Mouse (Mus musculus) neural tube, embryonic 13.5 days (tissue): ENCODE results near the gene Itga5. TPM values are rescaled to one million over a fixed set of nuclear protein-coding genes. Genes with fewer than 3 reads are reported as not detected.
"Not testable (repeated sequence)": the region's sequence is repeated elsewhere in the genome, so short reads cannot be mapped to it uniquely, and the experiment has no call there.

Experiments
- ATAC-seq: fragments of 200-750 bp; cut with Nextera tagmentation; 2 replicates; pipeline ENCODE4 v1.8.0; 2017; ENCODE audit warnings: low read depth, mild to moderate bottlenecking, moderate TSS enrichment, moderate library complexity
- H3K27ac ChIP-seq: fragments of 300-500 bp; sonication (generic); replicated peaks from 2 replicates; pipeline ENCODE4 v1.5.1; 2015; ENCODE audit warnings: moderate library complexity, mild to moderate bottlenecking, inconsistent platforms
- H3K27me3 ChIP-seq: fragments of 300-500 bp; sonication (generic); 2 replicates; pipeline ENCODE4 v1.6.1; 2015; ENCODE audit warnings: mild to moderate bottlenecking, inconsistent platforms
- H3K36me3 ChIP-seq: fragments of 300-500 bp; sonication (generic); 2 replicates; pipeline ENCODE4 v1.6.1; 2015; ENCODE audit warnings: mild to moderate bottlenecking, inconsistent platforms
- H3K4me1 ChIP-seq: fragments of 300-500 bp; sonication (generic); replicated peaks from 2 replicates; pipeline ENCODE4 v1.6.1; 2015; ENCODE audit warnings: inconsistent platforms
- H3K4me2 ChIP-seq: fragments of 300-500 bp; sonication (generic); 2 replicates; pipeline ENCODE4 v1.6.1; 2015; ENCODE audit warnings: inconsistent platforms, mild to moderate bottlenecking, moderate library complexity
- H3K4me3 ChIP-seq: fragments of 300-500 bp; sonication (generic); 2 replicates; pipeline ENCODE4 v1.5.1; 2015; ENCODE audit warnings: mild to moderate bottlenecking, inconsistent platforms
- H3K9ac ChIP-seq: fragments of 300-500 bp; sonication (generic); 2 replicates; pipeline ENCODE4 v1.6.1; 2015; ENCODE audit warnings: moderate library complexity, mild to moderate bottlenecking, inconsistent platforms
- H3K9me3 ChIP-seq: fragments of 300-500 bp; sonication (generic); 2 replicates; pipeline ENCODE4 v1.6.1; 2016; ENCODE audit warnings: inconsistent platforms
- WGBS: fragments of 180-500 bp; shearing (Covaris S2); methylation state at CpG from one replicate; pipeline ENCODE4 v1.1.7; 2015; 5-methylcytosine and 5-hydroxymethylcytosine counted together
- polyA plus RNA-seq: library from polyadenylated mRNA; unstranded; fragments of >200 nt; fragmentation: Nextera tagmentation; extraction: Ambion mirVana; gene quantifications from 2 replicates; pipeline ENCODE4 v1.2.1, GENCODE M21; 2015

The Itga5 gene
- 9.2 and 11.6 TPM in 2 replicates for polyA plus RNA-seq

DNA sequence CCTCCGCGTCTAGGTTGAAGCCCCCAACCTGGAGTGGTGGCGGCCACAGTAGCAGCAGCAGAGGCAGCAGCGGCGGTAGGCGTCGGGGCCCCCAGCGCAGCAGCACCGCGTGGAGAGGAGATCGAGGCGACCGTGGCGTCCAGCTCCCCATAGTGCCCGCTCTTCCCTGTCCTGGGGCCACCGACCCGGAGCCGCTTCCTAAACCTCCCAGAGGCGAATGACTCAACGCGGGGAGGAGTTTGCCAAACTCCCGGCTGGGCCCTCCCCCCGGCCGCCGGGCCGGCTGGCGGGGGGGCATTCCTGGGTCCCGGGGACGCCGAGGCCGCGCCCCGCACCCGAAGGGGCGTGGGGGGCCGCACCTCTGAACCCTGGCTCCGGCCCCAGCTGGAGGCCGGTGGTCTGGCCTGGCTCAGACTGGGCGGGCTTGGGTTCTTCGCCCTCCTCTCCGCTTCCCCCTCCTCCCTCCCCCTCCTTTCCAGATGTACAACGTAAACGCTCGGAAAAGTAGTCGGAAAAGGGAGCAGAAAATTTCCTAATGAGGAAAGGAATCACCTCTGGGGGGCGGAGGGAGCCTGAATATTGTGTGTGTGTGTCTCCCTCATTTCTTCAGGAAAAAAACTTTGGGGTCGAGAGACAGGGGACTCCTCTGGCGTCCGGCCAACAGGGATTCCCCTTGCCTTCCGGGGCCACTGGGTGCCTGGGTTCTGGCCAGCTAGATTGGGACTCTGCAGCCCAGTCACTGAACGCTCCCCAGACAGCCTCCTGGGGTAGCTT lies at the start of gene Itga5:
TSS of gene Itga5 (minus strand) at position 388 of the 774 bp plus-strand sequence.
- Histone ChIP-seq H3K4me1 (peaks cover 22% of the 10 kb centered on the region), H3K27ac (no peak within 1 kb of the TSS; the same call in 1 of the 2 replicates), H3K36me3 (no peaks in the 10 kb centered on the region), H3K9me3 (no peaks in the 10 kb centered on the region), H3K9ac (peak within 1 kb of the TSS; percentile 75), H3K4me3 (peak within 1 kb of the TSS; percentile 52), H3K4me2 (peak within 1 kb of the TSS; percentile 74), H3K27me3 (peaks cover 36% of the 10 kb centered on the region)
- ATAC-seq, result peak; percentile 66
- under 1% methylated on average over 51 of the region's 51 CpGs for WGBS

DNA sequence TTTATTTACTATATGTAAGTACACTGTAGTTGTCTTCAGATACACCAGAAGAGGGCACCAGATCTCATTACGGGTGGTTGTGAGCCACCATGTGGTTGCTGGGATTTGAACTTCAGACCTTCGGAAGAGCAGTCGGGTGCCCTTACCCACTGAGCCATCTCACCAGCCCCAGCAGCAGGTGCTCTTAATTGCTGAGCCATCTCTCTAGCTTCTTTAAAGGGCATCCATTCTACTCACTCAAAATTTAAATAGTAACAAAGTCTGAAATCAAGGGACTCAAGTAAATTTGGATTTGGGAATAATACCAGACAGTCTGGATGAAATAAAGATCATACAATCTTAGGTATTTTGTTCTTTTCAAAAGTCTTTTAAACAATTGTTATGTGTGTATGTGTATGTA lies 39.0 kb upstream of the Itga5 start:
- H3K36me3 ChIP-seq, H3K27ac ChIP-seq, H3K27me3 ChIP-seq, H3K9ac ChIP-seq, H3K4me2 ChIP-seq, H3K4me3 ChIP-seq, H3K4me1 ChIP-seq, ATAC-seq, H3K9me3 ChIP-seq: not testable (repeated sequence)
- 87% methylated on average over 2 of the region's 3 CpGs for WGBS

DNA sequence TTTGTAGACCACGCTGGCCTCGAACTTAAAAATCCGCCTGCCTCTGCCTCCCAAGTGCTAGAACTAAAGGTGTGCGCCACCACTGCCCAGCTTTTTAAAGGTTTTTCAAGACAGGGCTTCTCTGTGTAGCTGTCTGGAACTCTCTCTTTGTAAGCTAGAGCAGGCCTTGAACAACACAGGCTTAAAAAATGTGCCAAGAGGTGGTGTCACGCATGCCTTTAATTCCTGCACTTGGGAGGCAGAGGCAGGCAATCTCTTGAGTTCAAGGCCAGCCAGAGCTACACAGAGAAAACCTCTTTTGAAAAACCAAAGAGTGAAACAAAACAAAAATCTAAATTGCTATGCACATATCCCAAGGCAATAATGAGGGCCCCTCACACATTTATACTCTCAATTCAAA lies 34.8 kb upstream of the Itga5 start:
- H3K9ac ChIP-seq, result no peak overlapping the region
- H3K27ac ChIP-seq, result no peak overlapping the region
- H3K4me3 ChIP-seq, result no peak overlapping the region
- no peak for ATAC-seq
- H3K4me2 ChIP-seq, result no peak overlapping the region
- H3K36me3 ChIP-seq, result no peaks in the 10 kb centered on the region
- H3K4me1 ChIP-seq, result no peaks in the 10 kb centered on the region
- H3K27me3 ChIP-seq, result no peaks in the 10 kb centered on the region
- WGBS, result 92% methylated on average over 5 of the region's 5 CpGs
- no peaks in the 10 kb centered on the region for H3K9me3 ChIP-seq

DNA sequence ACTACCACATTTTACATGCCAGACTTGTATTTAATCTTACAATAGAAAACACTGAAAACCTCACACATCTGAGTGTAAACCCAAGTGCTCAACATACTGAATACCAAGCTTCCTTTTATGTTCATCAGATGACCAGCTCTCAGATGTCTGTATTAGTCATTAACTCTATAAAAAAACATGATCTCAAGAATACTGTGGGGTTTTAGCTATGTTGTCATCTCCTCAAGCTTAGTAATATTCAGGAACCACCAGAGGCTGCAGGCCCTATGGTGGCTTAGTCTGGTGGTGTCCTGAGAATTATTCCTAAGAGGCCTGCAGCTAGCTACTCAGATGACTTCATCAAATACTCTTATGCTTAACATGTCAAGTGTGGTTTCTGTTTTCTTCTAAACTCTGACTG lies 27.0 kb upstream of the Itga5 start:
- Histone ChIP-seq H3K4me2 (no peak overlapping the region), H3K9ac (no peak overlapping the region), H3K4me1 (no peaks in the 10 kb centered on the region), H3K27ac (no peak overlapping the region), H3K4me3 (no peak overlapping the region), H3K27me3 (no peaks in the 10 kb centered on the region), H3K36me3 (no peaks in the 10 kb centered on the region), H3K9me3 (no peaks in the 10 kb centered on the region)
- no peak for ATAC-seq

DNA sequence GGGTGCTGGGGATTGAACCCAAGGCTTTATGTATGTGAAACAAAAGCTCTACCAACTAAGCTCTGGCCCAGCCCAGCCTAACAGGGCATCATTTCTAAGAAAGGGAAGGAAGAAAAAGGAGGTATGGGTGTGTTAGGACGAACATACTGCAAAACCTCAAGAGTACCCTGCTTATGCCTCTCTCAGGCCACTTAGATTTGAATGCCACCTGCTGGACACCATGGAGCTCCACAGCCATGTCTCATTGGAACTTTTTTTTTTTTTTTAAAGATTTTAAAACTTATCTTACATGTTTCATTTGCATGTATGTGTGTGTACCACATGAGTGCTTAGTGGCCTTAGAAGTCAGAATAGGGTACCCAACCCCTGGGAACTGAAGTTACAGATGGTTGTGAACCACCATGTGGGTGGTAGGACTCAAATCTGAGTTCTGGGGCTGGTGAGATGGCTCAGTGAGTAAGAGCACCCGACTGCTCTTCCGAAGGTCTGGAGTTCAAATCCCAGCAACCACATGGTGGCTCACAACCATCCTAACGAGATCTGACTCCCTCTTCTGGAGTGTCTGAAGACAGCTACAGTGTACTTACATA lies 22.1 kb upstream of the Itga5 start:
- 57% methylated on average over 4 of the region's 4 CpGs for WGBS

DNA sequence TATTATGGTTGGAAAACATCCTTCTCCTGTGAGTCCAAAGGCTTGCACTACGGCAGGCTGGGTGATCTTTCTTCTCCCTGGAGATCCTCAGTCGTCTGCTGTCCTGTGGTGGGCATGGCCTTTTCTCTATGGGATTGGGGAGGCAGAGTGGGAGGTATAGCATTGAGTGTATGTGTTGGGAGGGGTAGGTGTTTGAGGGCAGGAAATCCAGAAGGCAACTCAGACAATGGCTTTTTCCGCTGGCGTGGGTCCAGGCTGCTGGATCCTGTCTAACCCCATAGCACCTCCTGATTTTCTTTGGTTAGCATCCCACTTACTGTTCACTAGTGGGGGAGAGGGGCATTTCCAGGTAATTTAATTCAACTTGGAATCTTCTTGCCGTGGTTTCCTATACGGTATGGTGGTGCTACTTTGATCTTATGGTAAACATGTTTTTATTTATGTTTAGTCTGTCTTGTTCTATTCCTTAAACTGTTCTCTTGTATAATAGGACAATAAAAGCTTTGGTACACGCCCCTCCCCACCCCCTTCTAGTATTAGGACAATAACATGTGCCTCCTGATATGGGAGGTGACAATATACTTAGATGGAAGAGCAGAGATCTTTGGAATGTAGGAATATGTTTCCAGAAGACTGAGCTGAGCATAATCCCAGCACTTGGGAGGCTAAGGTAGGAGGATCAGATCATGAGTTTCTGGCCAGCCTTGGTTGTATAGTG lies 17.4 kb upstream of the Itga5 start:
- 63% methylated on average over 7 of the region's 7 CpGs for WGBS
- H3K9me3 ChIP-seq, result no peaks in the 10 kb centered on the region

More for the DNA sequence above, 22.1 kb upstream of the Itga5 start:
- Histone ChIP-seq H3K4me1 (no peaks in the 10 kb centered on the region), H3K9ac (no peak overlapping the region), H3K27ac (no peak overlapping the region), H3K4me2 (no peak overlapping the region), H3K9me3 (no peaks in the 10 kb centered on the region), H3K27me3 (no peaks in the 10 kb centered on the region), H3K4me3 (no peak overlapping the region), H3K36me3 (no peaks in the 10 kb centered on the region)
- ATAC-seq, result no peak

DNA sequence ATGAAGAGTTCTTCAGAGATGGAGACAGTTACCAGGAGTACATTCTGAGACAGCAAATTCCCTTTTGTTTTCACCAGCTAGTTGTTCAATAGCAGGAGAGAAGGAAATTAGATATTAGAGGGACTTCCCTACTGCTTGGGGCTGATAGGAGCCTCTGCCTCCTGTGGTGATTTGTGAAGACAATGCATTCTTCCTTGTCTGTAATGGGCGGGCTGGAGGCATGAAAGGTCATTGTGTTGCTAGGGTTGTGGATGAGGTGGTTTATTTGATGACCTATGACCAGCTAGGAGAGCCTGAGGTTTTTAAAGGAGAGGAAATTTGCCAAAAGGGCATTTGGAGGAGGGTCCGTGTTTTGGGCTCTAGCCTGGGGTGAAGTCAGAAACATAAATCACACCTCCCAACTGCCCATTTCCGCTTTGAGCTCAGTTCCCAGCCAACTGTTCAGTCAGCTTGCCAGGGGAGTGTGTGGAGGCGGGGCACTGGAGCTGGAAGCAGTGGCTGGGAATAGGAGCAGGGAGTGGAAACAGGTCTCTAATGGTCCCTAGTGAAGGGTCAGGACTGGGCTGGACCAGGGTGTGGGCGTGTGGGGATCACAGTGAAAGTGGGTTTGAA lies 16.3 kb upstream of the Itga5 start:
- no peak overlapping the region for H3K4me3 ChIP-seq
- H3K27me3 ChIP-seq, result no peaks in the 10 kb centered on the region
- H3K27ac ChIP-seq, result no peak overlapping the region
- 12% methylated on average over 5 of the region's 5 CpGs for WGBS
- ATAC-seq, result 0 out of 2 replicates have a peak, but pooled peaks have one; percentile 32
- H3K9me3 ChIP-seq, result no peaks in the 10 kb centered on the region
- H3K36me3 ChIP-seq, result no peaks in the 10 kb centered on the region
- peaks cover 17% of the 10 kb centered on the region; the same call in 1 of the 2 replicates for H3K4me1 ChIP-seq
- no peak overlapping the region for H3K4me2 ChIP-seq
- no peak overlapping the region for H3K9ac ChIP-seq

More for the DNA sequence above, 17.4 kb upstream of the Itga5 start:
- ATAC-seq, result 0 out of 2 replicates have a peak, but pooled peaks have one; percentile 19
- no peaks in the 10 kb centered on the region for H3K36me3 ChIP-seq
- no peak overlapping the region for H3K9ac ChIP-seq
- H3K27ac ChIP-seq, result no peak overlapping the region
- H3K27me3 ChIP-seq, result no peaks in the 10 kb centered on the region
- H3K4me1 ChIP-seq, result peaks cover 7% of the 10 kb centered on the region; the same call in 1 of the 2 replicates
- peak overlapping the region; percentile 1; the same call in 1 of the 2 replicates for H3K4me2 ChIP-seq
- H3K4me3 ChIP-seq, result no peak overlapping the region

DNA sequence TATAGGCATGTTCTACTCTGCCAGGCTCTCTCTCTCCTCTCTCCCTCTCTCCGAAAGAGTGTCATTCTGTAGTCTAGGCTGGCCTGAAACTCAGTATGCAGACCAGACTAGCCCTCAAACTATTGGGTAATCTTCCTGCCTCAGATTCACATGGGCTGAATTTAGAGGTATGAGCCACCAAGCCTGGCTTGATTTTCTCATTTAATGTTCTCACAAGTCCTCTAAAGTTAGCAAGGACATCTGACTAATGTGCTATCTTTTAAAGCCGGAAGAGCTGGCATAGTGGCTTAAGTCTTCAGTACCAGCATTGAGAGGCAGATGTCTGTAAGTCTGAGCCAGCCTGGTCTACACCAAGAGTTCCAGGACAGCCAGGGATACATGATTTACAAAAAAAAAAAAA lies 15.5 kb upstream of the Itga5 start:
- 94% methylated on average over 2 of the region's 2 CpGs for WGBS

DNA sequence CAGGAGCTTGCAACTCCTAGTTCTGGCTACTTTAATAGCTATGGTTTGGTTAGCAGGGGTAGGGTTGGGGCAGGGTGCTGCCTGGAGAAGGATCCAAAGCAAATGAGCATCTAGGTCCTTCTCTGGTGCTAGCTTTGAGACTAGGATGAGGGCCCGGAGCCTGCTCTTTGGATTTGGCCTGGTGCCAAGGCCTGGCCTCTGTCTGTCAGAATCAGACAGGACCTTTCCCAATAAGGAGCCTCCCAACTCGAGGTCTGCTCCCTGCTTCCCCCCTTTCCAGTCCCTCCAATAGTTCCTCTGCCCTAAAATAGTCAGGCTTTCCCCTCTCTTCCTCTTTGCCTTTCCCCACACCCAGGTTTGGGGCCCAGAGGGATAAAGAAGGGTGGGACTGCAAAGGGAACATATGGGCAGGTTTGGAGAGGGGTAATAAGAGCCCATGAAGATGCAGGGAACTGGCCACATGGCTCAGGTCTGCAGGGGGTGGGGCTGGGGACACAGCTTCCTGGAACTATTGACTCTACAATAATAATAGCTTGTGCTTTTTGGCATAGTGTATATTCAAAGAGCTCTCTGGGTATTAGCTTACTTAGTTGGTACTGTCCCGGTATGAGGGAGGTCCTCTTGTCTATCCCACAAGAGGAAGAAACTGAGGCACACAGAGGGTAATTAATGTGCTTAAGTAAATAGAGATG lies 12.2 kb upstream of the Itga5 start:
- no peak for ATAC-seq
- Histone ChIP-seq H3K4me2 (no peak overlapping the region), H3K27me3 (no peaks in the 10 kb centered on the region), H3K36me3 (no peaks in the 10 kb centered on the region), H3K9ac (no peak overlapping the region), H3K4me1 (peaks cover 30% of the 10 kb centered on the region), H3K4me3 (no peak overlapping the region), H3K27ac (no peak overlapping the region), H3K9me3 (no peaks in the 10 kb centered on the region)
- 48% methylated on average over 3 of the region's 3 CpGs for WGBS

More for the DNA sequence above, 15.5 kb upstream of the Itga5 start:
- Histone ChIP-seq H3K4me2 (no peak overlapping the region), H3K9me3 (no peaks in the 10 kb centered on the region), H3K4me3 (no peak overlapping the region), H3K4me1 (peaks cover 25% of the 10 kb centered on the region), H3K36me3 (no peaks in the 10 kb centered on the region), H3K27me3 (no peaks in the 10 kb centered on the region), H3K9ac (no peak overlapping the region), H3K27ac (no peak overlapping the region)
- no peak for ATAC-seq

DNA sequence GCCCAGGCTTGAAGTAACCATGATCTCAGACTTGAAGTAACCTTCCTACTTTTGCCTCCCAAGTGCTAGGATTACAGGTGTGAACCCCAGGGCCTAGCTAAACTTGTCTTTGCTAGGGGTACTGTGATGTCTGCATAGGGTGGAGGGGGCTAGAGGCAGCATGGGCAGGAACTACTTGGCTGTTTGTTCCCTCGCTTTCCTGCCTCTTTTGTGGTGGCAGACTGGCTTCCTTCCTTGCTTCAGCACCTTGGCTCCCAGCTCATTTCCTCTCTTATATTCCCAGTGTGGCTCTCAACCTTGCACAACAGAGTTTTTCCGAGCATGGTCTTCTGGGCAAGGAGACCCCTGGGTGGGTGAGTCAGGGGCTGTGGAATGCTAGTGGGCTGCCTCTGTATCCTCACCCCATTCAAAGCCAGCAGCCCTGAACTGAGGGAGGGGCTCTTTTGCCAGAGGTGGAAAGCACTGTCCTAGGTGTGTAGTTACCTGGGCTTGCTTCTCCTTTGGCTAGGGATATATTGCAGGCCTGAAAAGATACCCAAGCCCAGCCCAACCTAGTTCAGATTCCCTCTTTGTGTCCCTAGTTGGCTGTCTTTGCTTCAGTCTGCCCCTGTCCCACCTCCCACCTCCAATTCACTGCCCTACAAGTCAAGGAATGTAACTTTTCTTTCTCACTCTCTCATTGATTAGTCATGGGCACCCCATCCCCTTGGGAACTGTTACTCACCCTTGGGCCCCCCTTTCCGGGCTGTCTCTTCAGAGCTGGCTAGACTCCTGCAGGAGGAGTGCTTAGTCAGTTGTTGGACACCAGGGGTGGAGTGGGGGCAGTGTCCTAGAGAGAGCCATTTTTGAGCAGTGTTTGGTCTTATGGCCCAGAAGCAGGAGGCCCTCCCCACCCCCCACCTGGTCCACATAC lies 11.4 kb upstream of the Itga5 start:
- 67% methylated on average over 3 of the region's 3 CpGs for WGBS
- H3K4me1 ChIP-seq, result peaks cover 28% of the 10 kb centered on the region
- no peaks in the 10 kb centered on the region for H3K36me3 ChIP-seq
- no peak overlapping the region for H3K4me3 ChIP-seq
- ATAC-seq, result no peak
- no peaks in the 10 kb centered on the region for H3K27me3 ChIP-seq
- no peak overlapping the region for H3K9ac ChIP-seq
- H3K9me3 ChIP-seq, result no peaks in the 10 kb centered on the region
- no peak overlapping the region for H3K4me2 ChIP-seq
- H3K27ac ChIP-seq, result no peak overlapping the region

DNA sequence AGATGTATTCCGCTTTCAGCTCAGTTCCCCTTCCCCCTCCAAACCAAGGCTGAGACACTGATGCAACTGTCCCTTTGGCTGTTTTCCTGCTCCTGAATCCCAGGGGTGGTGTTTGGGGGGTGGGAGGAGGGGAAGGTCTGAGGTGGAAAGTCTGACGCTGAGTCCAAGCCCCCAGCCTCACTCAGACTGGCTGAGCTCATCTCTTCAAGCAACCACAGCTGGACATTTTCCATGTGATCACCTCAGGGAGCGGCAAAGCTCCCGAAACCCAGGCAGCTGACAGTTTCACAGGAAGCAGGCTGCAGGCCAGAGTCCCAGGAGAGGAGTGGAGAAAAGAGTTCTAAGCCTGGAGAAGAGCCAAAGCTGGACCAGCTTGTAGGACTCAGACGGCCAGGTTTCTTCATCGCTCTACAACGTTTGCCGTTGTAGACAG lies 10.3 kb upstream of the Itga5 start:
- Histone ChIP-seq H3K36me3 (no peaks in the 10 kb centered on the region), H3K27ac (no peak overlapping the region), H3K4me2 (no peak overlapping the region), H3K4me3 (no peak overlapping the region), H3K9ac (no peak overlapping the region), H3K27me3 (no peaks in the 10 kb centered on the region), H3K4me1 (peaks cover 24% of the 10 kb centered on the region), H3K9me3 (no peaks in the 10 kb centered on the region)
- ATAC-seq, result no peak
- WGBS, result 63% methylated on average over 8 of the region's 8 CpGs
